Mouse (Mus musculus) gastrocnemius, adult 8-10 months (tissue): ENCODE results near the gene Fam240b. TPM values are rescaled to one million over a fixed set of nuclear protein-coding genes. Genes with fewer than 3 reads are reported as not detected.
"Not testable (repeated sequence)": the region's sequence is repeated elsewhere in the genome, so short reads cannot be mapped to it uniquely, and the experiment has no call there.

Experiments used
- DNase-seq, 2 experiments: peaks; one replicate each; pipeline ENCODE4 v3.0.0; 2022; ENCODE audit warnings: low spot score in 2 of 2
- total RNA-seq, 4 experiments: library from RNA; stranded (reverse); gene quantifications; 2 replicates each; pipeline ENCODE4 v1.2.4; 2022

The Fam240b gene
- under 1 TPM in 1 of 4 experiments, not detected in 3; 0.27 TPM for total RNA-seq

- no peak for DNase-seq
Measured at GRCm38 (mm10) chr13:64497692-64498091, at the start of gene Fam240b. Fam240b (minus strand) TSS chr13:64497792.

GRCm38 (mm10) chr13:64530139-64530538, 32.5 kb upstream of the Fam240b start:
- DNase-seq = no peak

- no peak for DNase-seq
Measured at GRCm38 (mm10) chr13:64526515-64527285, 29.1 kb upstream of the Fam240b start.

- DNase-seq = no peak
Measured at GRCm38 (mm10) chr13:64514247-64514646, 16.7 kb upstream of the Fam240b start.

- DNase-seq = no peak
Measured at GRCm38 (mm10) chr13:64511616-64512015, 14.0 kb upstream of the Fam240b start.

- DNase-seq = no peak
Measured at GRCm38 (mm10) chr13:64507361-64507760, 9.8 kb upstream of the Fam240b start.

GRCm38 (mm10) chr13:64502833-64503232, 5.2 kb upstream of the Fam240b start:
- DNase-seq = no peak

GRCm38 (mm10) chr13:64493586-64493985, 4.0 kb downstream of the Fam240b start:
- DNase-seq = no peak

- DNase-seq = no peak
Measured at GRCm38 (mm10) chr13:64489886-64490285, 7.7 kb downstream of the Fam240b start.

- no peak for DNase-seq
Measured at GRCm38 (mm10) chr13:64479960-64480359, 17.6 kb downstream of the Fam240b start.

GRCm38 (mm10) chr13:64477968-64478367, 19.6 kb downstream of the Fam240b start:
- DNase-seq = no peak

GRCm38 (mm10) chr13:64467886-64468285, 29.7 kb downstream of the Fam240b start:
- no peak for DNase-seq

- no peak for DNase-seq
Measured at GRCm38 (mm10) chr13:64465166-64465565, 32.4 kb downstream of the Fam240b start.

- no peak for DNase-seq
Measured at GRCm38 (mm10) chr13:64462581-64462980, 35.0 kb downstream of the Fam240b start.

GRCm38 (mm10) chr13:64458181-64458580, 39.4 kb downstream of the Fam240b start:
- DNase-seq = no peak

- DNase-seq = not testable (repeated sequence)
Measured at GRCm38 (mm10) chr13:64457225-64457978, 40.2 kb downstream of the Fam240b start.

- no peak for DNase-seq
Measured at GRCm38 (mm10) chr13:64450001-64450794, 47.4 kb downstream of the Fam240b start.

GRCm38 (mm10) chr13:64448729-64449128, 48.9 kb downstream of the Fam240b start:
- DNase-seq = no peak

- no peak for DNase-seq
Measured at GRCm38 (mm10) chr13:64447947-64448346, 49.6 kb downstream of the Fam240b start.

GRCm38 (mm10) chr13:64445254-64445920, 52.2 kb downstream of the Fam240b start:
- DNase-seq = no peak

- no peak for DNase-seq
Measured at GRCm38 (mm10) chr13:64443263-64443894, 54.2 kb downstream of the Fam240b start.
